ENCODE assay signal across 11 mouse cellular contexts in the genomic region with DNA sequence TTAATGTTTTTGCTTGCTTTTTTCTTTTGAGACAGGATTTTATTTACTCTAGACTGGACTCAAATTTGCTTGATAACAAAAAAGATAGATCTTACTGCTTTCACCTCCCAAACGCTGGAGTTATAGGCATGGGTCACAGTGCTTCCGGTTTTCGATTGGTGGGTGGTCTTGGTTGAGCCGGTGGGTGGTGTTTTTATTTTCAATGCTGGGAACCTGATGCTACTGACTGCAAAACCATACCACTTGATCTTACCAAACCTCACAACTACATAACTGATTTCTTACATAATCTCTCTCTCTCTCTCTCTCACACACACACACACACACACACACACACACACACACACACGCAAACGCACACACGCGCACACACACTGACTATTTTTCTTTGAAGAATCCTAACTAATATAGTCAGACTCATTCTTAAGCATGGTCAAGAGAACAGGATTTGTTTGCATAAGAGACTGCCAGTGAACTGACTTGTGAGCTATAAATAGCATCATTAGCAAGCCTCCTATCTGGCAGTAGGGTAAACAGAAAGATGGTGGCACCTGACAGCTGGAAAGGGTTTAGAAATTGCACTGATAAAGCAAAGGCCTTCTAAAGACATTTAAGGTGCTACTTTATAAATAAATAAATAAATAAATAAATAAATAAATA. TPM values are rescaled to one million over a fixed set of nuclear protein-coding genes. Genes with fewer than 3 reads are reported as not detected.
A peak's percentile ranks its signal among the peaks of the same experiment; 100 is the strongest.
DNase-seq lines count a peak whose midpoint lies in the region; ATAC-seq and TF ChIP-seq lines count a peak whose summit lies in the region.
"Had no signal": no experiment of that assay in that cellular context is flagged by ENCODE, and none has a peak within 500 bp of the region (broad histone marks: within the 10 kb centered on the region; RNA-seq: fewer than 3 reads in every experiment).

No protein-coding gene starts in this region.

- no peaks in the 10 kb centered on the region for H3K36me3 ChIP-seq in lung, embryonic 16.5 days (ENCODE audit: control insufficient read depth, insufficient read depth, low read length)
- no peaks in the 10 kb centered on the region for H3K36me3 ChIP-seq in heart, embryonic 16.5 days (ENCODE audit: control insufficient read depth, insufficient read depth)
- H3K36me3 ChIP-seq in stomach, embryonic 15.5 days, result no peaks in the 10 kb centered on the region
- H3K36me3 ChIP-seq: forebrain, embryonic 15.5 days; hindbrain, embryonic 15.5 days had no signal

- H3K9ac ChIP-seq in lung, embryonic 16.5 days (ENCODE audit: low read length), result no peak overlapping the region
- no peak overlapping the region; the same call in 1 of the 2 replicates for H3K9ac ChIP-seq in heart, embryonic 16.5 days (ENCODE audit: low read length)
- no peak overlapping the region for H3K9ac ChIP-seq in stomach, embryonic 15.5 days
- H3K9ac ChIP-seq: forebrain, embryonic 15.5 days; hindbrain, embryonic 15.5 days had no signal

- no peak for TF ChIP-seq CTCF in gastrocnemius, adult 2 months (IDR thresholded peaks at IDR 0.05)

- H3K9me3 ChIP-seq in lung, embryonic 16.5 days (ENCODE audit: control insufficient read depth, low read length), result no peaks in the 10 kb centered on the region
- H3K9me3 ChIP-seq in heart, embryonic 16.5 days (replicated peaks; ENCODE audit: control insufficient read depth, low read length), result no peaks in the 10 kb centered on the region
- no peaks in the 10 kb centered on the region for H3K9me3 ChIP-seq in stomach, embryonic 15.5 days
- H3K9me3 ChIP-seq: forebrain, embryonic 15.5 days; hindbrain, embryonic 15.5 days had no signal

- DNase-seq in gastrocnemius, adult 2 months, result no peak
- no peak for DNase-seq in gastrocnemius, adult 8-10 months (ENCODE audit: low spot score in 2 of 2)
- no peak for DNase-seq in lung, postnatal 4 days
- no peak for DNase-seq in thymus, postnatal 14 days
- DNase-seq in urinary bladder, adult 2 months (ENCODE audit: low spot score), result no peak
- DNase-seq: cerebellum, postnatal 36 days had no signal

- H3K27me3 ChIP-seq in lung, embryonic 16.5 days (ENCODE audit: control insufficient read depth, insufficient read depth, low read depth, low read length), result no peaks in the 10 kb centered on the region
- no peaks in the 10 kb centered on the region for H3K27me3 ChIP-seq in heart, embryonic 16.5 days (ENCODE audit: control insufficient read depth, insufficient read depth, low read length)
- no peaks in the 10 kb centered on the region for H3K27me3 ChIP-seq in stomach, embryonic 15.5 days (replicated peaks)
- H3K27me3 ChIP-seq: forebrain, embryonic 15.5 days; hindbrain, embryonic 15.5 days had no signal

- peaks cover 21% of the 10 kb centered on the region for H3K4me1 ChIP-seq in lung, embryonic 16.5 days (replicated peaks; ENCODE audit: control insufficient read depth, insufficient read depth, low read length)
- peaks cover 36% of the 10 kb centered on the region for H3K4me1 ChIP-seq in heart, embryonic 16.5 days (ENCODE audit: control insufficient read depth, insufficient read depth, low read length)
- peaks cover 16% of the 10 kb centered on the region for H3K4me1 ChIP-seq in stomach, embryonic 15.5 days

- peak overlapping the region; percentile 88 for H3K27ac ChIP-seq in gastrocnemius, adult 2 months
- H3K27ac ChIP-seq in lung, embryonic 16.5 days (ENCODE audit: low read length), result peak overlapping the region; percentile 71
- peak overlapping the region; percentile 83 for H3K27ac ChIP-seq in heart, embryonic 16.5 days (ENCODE audit: low read length)
- H3K27ac ChIP-seq in stomach, embryonic 15.5 days, result peak overlapping the region; percentile 55
- H3K27ac ChIP-seq: forebrain, embryonic 15.5 days; hindbrain, embryonic 15.5 days had no signal

- no peak overlapping the region for H3K4me3 ChIP-seq in gastrocnemius, adult 2 months
- H3K4me3 ChIP-seq in lung, embryonic 16.5 days (ENCODE audit: low read length), result no peak overlapping the region
- H3K4me3 ChIP-seq in heart, embryonic 16.5 days (ENCODE audit: low read length), result no peak overlapping the region
- H3K4me3 ChIP-seq in stomach, embryonic 15.5 days (replicated peaks), result no peak overlapping the region
- H3K4me3 ChIP-seq: forebrain, embryonic 15.5 days; hindbrain, embryonic 15.5 days had no signal

- ATAC-seq in lung, embryonic 16.5 days (ENCODE audit: low read depth), result peak; percentile 46; the same call in 1 of the 2 replicates
- peak; percentile 46; the same call in 1 of the 2 replicates for ATAC-seq in heart, embryonic 16.5 days (replicated peaks; ENCODE audit: extremely low read depth, insufficient read depth, low FRiP score)
- peak; percentile 45; the same call in 1 of the 2 replicates for ATAC-seq in stomach, embryonic 15.5 days (ENCODE audit: insufficient read depth, low FRiP score, low read depth)
- ATAC-seq: forebrain, embryonic 15.5 days had no signal

- peak overlapping the region; percentile 17; the same call in 1 of the 2 replicates for H3K4me2 ChIP-seq in lung, embryonic 16.5 days (ENCODE audit: low read depth, low read length)
- H3K4me2 ChIP-seq in heart, embryonic 16.5 days (ENCODE audit: low read depth, low read length), result peak overlapping the region; percentile 40; the same call in 1 of the 2 replicates
- no peak overlapping the region for H3K4me2 ChIP-seq in stomach, embryonic 15.5 days
- H3K4me2 ChIP-seq: forebrain, embryonic 15.5 days; hindbrain, embryonic 15.5 days had no signal

- 26% methylated on average over 8 of the region's 8 CpGs for WGBS in lung, embryonic 16.5 days
- WGBS in heart, embryonic 16.5 days, result 34% methylated on average over 8 of the region's 8 CpGs
- WGBS in stomach, embryonic 15.5 days, result 23% methylated on average over 8 of the region's 8 CpGs

- intact Hi-C loops in gastrocnemius, adult 2 months (cut with DNase I), result no loop called here

RNA-seq across cellular contexts. Expression of gene Chd2, which starts 37.6 kb away (rescaled TPM):
- total RNA-seq in gastrocnemius, adult 2 months (2021), result 10 to 100 TPM; 40.7 to 48.4 TPM
- 10 to 100 TPM; 41.6 to 49.5 (median 45.0) TPM for total RNA-seq in gastrocnemius, adult 8-10 months (2022)
- polyA plus RNA-seq in lung, embryonic 16.5 days (2015; fragmentation: Nextera tagmentation; extraction: Ambion mirVana), result 53.7 and 58.9 TPM in 2 replicates
- 33.1 and 36.5 TPM in 2 replicates for polyA plus RNA-seq in heart, embryonic 16.5 days (2015; fragmentation: Nextera tagmentation; extraction: Ambion mirVana)
- 43.3 and 48.8 TPM in 2 replicates for polyA plus RNA-seq in stomach, embryonic 15.5 days (2015; fragmentation: Nextera tagmentation; extraction: Ambion mirVana)
- polyA plus RNA-seq in urinary bladder, adult 2 months (2012; rRNA removed), result 25.6 and 27.3 TPM in 2 replicates
